Mouse (Mus musculus) layer of hippocampus, postnatal 10 days (tissue): ENCODE data around the gene Uck1. TPM values are rescaled to one million over a fixed set of nuclear protein-coding genes. Genes with fewer than 3 reads are reported as not detected.
"Not testable (repeated sequence)": the region's sequence is repeated elsewhere in the genome, so short reads cannot be mapped to it uniquely, and the experiment has no call there.

Experiments
- DNase-seq, 2 experiments: peaks; one replicate each; pipeline ENCODE4 v3.0.0; 2021; ENCODE audit warnings: low spot score in 2 of 2
- long read RNA-seq: library from polyadenylated mRNA; stranded (forward); transcript quantifications from one replicate; pipeline ENCODE4 v2.0.0, GENCODE M21; 2023
- total RNA-seq, 2 experiments: library from RNA; stranded (reverse); gene quantifications; 2 replicates each; pipeline ENCODE4 v1.2.3; 2021

The Uck1 gene
- total RNA-seq, result 10 to 100 TPM; 64.8 to 64.9 TPM
- long read RNA-seq, transcript Uck1-201 (7 exons, 2,005 nt), result major isoform, 65 of 74 reads
- long read RNA-seq, partial matches to known transcripts, result 3 of 74 reads
- long read RNA-seq, other reads (novel, unspliced or antisense), result 6 of 74 reads

DNA sequence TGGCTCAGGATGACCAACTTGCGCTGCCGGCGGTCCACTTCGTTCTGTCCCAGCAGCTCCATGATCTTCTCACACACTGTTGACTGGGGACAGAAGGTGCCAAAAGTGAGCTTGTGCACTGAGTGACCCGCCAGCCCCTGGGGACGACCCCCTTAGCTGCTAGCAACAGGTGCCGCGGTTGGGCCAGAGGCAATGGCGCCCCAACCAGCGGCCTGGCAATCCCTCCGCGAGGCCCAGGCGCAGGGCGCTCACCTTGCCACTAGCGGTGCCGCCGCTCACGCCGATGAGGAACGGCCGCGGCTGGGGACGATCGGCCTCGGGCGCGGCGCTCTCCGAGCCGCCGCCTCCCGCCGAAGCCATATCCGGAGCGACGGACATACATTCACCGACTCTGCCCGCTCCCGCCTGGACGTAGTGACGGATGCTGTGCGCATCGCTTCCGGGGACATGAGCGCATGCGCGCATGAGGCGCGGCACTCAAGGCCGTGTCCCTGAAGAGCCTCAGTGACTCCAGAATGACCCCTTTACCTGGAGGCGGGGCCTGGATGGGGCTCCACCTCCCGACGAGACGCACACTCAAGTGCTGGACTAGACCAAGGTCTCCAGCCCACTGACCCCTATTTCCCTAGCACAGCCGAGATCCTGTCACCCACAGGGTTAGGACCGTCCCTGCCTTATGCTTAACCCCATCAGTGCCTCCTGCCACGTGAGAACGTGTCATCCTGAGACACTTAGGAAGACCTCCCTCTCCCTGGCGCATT, at the start of gene Uck1:
Uck1 (minus strand) TSS at position 503 of the 761 bp plus-strand sequence.
- peak; percentile 82 to 88 for DNase-seq

DNA sequence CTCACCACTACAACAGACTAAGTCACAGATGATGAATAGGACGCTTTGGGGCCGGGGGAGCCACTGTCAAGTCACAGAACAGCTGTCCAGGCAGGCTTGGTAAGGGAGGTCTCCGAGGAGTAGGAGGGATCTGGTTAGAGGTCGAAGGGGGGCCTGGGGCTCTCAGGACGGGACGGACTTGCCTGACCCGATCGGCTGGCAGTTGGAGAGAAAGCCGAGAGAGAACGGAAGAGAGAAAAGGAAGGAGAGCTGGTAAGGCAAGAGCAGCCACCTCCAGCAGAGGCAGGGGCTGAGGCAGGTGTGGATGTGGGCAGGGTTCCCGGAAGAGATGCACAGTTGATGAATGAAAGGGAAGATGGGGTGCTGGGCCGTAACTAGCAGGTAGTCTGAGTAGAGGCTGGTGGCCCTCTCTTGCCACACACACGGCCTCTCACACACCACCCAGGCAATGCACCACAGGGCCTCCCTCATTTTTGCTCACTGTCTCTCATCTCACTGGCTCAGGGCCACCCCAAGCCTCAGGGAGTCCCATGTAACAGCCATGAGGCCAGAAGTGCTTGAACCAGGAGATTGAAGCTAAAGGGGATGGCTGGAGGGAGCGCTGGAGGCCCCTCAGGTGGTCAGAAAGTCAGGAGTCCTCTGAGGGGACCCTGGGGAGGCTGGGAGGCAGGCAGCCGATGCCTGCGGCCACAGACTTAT, 49.1 kb upstream of the Uck1 start:
- DNase-seq, result peak in 1 of 2 experiments; percentile 23

- DNase-seq, result peak; percentile 74 to 76
Measured at GRCm38 (mm10) chr2:32307941-32308760, 48.2 kb upstream of the Uck1 start.

DNA sequence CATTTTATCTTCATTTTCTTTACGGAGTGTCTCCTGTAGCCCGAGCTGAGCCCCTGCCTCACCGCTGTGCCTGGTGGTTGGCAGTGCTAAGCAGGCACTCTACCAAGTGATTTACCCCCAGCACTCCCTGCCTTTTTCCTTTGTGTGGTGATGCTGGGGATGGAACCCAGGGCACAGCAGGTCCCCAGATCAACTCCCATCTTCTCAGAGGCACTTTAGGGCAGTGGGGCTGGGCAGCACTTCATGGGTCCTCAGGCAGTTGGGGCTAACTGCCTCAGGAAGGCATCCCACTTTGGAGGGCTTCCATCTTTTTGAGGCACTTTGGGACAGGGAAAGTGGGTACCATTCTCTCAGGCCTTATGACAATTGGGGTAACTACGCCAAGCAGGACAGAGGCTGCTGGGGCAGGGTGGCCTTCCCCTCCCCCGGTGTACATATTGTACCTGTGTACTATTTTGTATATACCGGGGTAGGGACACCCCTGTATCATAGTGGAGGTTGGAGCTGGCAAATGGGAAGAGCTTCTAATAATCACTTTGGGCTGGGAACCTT, 47.4 kb upstream of the Uck1 start:
- no peak for DNase-seq

GRCm38 (mm10) chr2:32306176-32306575, 46.2 kb upstream of the Uck1 start:
- DNase-seq, result no peak

DNA sequence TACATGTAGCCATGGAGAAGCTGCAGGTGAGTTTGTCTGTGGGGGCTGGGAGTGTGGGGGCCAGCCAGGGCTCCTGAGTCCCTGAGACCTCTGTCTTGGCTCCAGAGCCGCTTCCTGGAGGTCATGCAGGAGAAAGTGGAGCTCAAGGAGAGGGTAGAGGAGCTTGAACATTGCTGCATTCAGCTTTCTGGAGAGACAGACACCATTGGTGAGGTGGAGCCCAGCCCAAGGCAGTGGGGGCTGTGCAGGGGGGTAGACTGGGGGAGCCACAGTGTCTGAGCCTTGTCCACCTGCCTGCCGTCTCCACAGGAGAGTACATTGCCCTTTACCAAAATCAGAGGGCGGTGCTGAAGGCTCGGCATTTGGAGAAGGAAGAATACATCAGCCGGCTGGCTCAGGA, 45.7 kb upstream of the Uck1 start:
- no peak for DNase-seq

- DNase-seq, result peak; percentile 58 to 62
Measured at GRCm38 (mm10) chr2:32304145-32304832, 44.3 kb upstream of the Uck1 start.

GRCm38 (mm10) chr2:32302952-32303351, 43.0 kb upstream of the Uck1 start:
- peak in 1 of 2 experiments; percentile 17 for DNase-seq

DNA sequence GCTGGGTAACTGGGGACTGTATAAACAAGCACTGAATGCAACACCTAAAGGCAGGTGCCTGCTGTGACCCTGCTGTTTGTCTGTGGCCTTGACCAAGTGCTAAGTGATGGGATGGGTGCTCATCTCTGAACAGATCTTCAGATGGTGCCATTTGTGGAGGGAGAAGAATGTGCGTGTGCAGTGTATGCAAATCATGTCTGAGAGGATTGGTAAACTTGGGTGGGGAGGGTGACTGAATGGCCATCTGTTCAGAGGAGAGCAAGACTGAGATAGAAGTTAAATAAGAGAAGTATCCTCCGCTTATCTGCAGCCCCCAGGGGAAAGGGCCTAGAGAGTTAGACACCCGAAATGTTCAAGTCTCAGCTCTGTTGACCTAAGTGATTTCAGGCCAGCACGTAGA, 39.5 kb upstream of the Uck1 start:
- DNase-seq, result peak in 1 of 2 experiments; percentile 17

DNA sequence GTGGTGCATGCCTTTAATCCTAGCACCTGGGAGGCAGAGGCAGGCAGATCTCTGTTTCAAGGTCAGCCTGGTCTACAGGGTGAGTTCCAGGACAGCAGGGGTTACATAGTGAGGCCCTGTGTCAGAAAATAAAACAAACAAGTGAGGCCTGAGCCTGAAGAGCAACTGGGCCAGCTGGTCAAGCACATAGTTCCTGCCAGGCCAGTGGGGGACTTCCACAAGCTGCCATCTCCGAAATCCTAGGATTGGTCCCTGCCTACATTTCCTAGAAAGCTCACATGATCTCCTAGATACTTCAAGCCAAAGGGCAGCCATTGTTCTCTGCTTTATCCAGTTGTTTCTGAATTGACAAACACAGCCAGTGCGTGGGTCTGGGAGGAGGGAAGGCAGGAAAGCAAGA, 35.9 kb upstream of the Uck1 start:
- not testable (repeated sequence) for DNase-seq

GRCm38 (mm10) chr2:32295285-32295684, 35.3 kb upstream of the Uck1 start:
- no peak for DNase-seq

DNA sequence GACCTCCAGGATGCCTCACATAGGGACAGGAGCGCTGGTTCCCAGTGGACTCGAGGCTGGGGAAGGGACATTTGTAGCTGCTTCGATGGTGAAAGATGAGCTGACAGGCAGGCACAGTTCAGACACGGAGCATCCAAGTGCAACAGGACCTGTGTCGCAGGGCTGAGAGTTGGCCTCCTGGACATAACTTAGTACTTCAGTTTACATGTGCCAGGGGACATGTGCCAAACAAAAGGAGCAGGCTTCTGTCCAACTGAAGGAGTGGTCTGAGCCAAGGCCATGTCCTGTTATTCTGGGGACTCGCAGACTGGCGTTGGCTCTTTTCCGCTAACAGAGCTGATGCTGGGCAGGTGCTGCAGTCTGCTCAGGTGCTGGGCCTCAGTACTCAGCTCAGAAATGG, 34.4 kb upstream of the Uck1 start:
- no peak for DNase-seq

- no peak for DNase-seq
Measured at GRCm38 (mm10) chr2:32289578-32289977, 29.6 kb upstream of the Uck1 start.

- no peak for DNase-seq
Measured at GRCm38 (mm10) chr2:32288371-32288931, 28.5 kb upstream of the Uck1 start.

- peak; percentile 97 for DNase-seq
Measured at GRCm38 (mm10) chr2:32287923-32288367, 28.0 kb upstream of the Uck1 start, which contains the start of gene Swi5. Gene Swi5, minus strand, starts transcription at chr2:32288075.

DNA sequence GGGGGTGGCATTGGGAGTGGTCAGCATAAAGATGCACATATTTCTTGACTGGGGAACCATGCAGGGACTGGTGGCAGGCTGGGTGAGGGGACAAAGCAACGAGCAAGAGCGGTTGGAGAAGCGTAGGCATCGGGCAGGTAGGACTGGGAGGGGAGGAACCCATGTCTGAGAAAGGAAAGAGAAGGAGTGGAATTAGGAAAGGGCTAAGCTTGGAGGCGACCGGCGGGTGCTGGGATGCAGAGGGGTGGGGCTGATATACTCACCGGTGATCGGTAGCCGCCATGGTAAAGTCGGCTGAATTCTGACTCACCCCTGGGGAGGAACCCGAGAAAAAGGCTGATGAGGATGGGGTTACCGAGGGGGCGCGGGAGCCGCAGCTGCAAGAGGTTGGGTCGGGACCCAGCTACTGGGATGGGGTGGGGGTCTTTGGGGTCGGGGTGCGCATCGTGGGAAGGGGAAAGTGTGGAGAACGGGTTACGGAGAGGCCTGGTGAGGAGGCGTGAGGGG, 27.4 kb upstream of the Uck1 start, which contains the start of gene Golga2:
Golga2 (plus strand) TSS at position 51 of the 507 bp plus-strand sequence.
- no peak for DNase-seq

DNA sequence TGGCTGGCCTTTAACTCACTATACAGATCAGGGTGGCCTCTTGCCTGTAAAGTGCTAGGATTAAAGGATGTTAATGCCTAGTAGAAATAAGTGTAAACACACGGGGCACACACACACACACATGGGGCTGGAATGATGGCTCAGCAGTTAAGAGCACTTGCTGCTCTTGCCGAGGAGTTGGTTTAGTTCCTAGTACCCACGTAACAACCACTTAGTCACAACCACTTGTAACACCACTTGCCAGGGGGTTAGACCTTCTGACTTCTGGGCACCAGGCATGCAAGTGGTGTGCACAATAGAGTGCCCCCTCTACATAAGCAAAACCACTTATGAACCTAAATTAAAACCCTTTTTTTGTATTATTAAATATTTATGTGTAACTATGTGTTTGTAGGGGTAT, 24.0 kb upstream of the Uck1 start:
- DNase-seq, result no peak

GRCm38 (mm10) chr2:32282727-32283126, 22.8 kb upstream of the Uck1 start:
- DNase-seq, result peak; percentile 38 to 42

DNA sequence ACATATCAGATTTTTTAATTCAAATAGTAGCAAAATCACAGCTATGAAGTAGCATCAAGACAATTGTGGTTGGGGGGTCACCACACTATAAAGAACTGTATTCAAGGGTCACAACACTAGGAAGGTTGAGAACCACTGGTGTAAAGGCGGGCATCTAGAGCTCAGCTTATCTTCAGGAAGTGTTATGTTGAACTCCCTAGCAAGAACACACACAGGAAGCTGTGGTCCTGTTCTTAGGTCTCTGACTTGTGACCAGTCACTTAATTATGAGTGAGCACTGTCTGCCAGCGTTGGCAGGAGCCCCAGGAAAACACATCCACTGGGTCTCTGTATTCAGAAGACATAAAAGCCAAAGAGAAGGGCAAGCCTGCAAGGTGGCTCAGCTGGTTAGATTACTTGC, 22.3 kb upstream of the Uck1 start:
- no peak for DNase-seq

DNA sequence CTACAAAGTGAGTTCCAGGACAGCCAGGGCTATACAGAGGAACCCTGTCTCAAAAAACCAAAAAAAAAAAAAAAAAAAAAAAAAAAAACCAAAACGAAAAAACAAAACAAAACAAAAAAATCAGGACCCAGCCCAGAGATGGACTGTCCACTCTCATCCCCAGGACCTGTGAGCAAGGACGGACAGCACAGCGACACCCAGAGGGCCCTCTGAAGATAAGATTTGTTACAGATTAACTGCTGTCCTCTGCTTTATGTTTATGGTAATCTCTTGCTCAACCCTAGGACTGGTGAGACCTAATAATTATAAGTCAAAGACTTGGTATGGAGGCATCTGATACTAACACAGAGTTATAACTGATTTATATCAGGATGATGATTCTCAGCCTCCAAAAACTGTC, 15.9 kb upstream of the Uck1 start:
- DNase-seq, result no peak
